Mouse (Mus musculus): ENCODE results near the gene Lpo.
A peak's percentile ranks its signal among the peaks of the same experiment; 100 is the strongest.

The Lpo gene

DNA sequence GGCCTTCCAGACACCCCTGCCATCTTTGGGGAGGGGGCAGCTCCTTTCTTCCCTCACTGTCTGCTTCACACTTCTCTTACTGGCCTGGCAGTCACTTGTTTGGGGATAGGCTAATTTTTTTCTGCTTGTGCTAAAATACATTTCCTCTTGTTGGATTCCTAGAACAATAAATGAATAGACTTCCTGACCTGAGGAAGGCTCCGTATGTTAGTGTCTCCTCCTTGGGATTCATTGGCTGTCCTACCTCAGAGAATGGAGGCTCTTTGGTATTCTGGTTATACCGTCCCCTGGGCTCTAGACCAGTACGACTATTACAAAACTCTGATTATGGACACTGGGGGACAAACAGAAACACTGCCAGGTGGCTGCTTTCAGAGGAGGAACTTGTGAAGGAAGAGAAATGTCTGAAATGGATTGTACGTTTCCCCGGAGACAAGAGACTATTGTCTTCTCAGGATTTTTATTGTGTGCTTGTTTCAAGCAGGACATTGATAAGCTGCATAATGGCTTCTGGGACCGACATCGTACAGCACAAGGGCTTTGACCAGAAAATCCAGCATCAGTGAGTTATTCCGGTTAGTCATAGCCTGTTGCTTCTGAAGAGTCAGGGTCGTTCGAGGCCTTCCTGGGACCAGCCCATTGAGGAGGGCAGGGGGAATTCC lies at the start of gene Lpo:
Lpo (minus strand) TSS at position 51 of the 662 bp plus-strand sequence.
- no peak for DNase-seq (ENCODE audit: low read depth in 2 of 2, low spot score in 2 of 2)

DNA sequence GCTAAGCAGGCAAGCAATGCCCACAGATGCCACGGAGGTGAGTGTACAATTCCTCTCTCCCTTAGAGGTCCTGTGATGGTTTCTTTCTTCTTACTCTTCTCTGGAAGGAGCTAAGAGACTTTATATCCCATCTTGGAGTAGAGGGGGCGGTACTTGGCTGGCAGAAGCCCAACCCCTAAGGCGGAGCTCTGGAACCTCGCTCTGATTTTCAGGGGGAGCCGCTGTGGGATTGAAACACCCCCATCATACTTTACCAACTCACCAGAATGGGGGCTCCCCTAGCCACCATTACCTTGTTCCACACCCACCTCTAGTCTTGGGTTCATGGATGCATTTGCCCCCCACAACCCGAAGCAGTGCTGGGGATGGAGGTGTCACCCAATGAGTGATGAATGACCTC lies 47.3 kb upstream of the Lpo start, which contains the start of gene Epx:
Epx (minus strand) TSS at position 101 of the 400 bp plus-strand sequence.
- DNase-seq (ENCODE audit: low read depth in 2 of 2, low spot score in 2 of 2), result no peak

DNA sequence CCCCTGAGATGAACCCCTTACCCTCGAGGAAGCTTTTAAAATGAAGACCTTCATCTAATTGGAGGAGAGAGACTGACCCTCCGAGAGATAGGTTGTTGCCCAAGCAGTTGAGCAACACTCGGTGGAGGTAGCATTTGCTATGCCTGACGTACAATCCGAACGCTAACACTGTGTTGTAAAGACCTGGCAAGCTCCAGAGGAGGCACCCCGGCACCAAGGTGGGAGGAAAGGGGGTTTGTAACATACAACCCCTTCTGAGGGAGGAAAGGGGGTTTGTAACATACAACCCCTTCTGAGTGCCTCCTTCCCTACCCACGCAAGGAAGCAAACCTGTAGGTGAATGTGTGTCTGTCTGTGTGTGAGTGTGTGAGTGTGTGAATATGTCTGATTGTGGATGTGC lies 43.7 kb upstream of the Lpo start:
- DNase-seq (ENCODE audit: low read depth in 2 of 2, low spot score in 2 of 2), result no peak

DNA sequence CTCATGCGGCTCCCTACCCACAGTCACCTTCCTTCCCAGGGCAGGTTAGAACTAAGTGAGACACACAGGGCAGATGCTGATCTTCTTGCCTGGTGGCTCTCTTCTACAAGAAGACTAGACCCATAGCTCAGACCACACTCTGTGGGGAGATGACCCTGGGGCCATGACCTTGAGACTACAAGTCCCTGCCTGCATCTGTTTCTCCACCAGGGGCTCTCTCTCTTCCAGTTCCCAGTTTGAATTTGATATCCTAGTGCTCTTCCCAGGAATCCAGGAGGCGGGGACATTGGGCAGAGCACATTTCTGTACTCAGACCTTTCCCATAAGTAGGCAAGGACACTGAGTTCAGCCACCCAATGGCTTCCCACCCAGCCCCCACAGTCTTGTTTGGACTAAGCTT lies 42.0 kb upstream of the Lpo start:
- no peak for DNase-seq (ENCODE audit: low read depth in 2 of 2, low spot score in 2 of 2)

DNA sequence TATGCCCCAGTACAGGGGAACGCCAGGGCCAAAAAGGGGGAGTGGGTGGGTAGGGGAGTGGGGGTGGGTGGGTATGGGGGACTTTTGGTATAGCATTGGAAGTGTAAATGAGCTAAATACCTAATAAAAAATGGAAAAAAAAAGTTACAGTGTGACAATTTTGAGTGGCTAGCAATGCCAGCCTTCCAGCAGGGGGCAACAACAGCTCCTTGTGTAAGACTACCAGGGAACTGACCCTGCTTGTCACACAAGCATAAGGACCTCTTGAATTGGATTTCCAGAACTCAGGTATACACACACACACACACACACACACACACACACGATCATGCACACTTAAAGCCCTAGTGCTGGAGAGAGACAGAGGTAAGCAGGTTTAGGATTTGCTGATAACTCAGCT lies 38.8 kb upstream of the Lpo start:
- peak; percentile 13 to 52 for DNase-seq (ENCODE audit: low read depth in 2 of 2, low spot score in 2 of 2)

DNA sequence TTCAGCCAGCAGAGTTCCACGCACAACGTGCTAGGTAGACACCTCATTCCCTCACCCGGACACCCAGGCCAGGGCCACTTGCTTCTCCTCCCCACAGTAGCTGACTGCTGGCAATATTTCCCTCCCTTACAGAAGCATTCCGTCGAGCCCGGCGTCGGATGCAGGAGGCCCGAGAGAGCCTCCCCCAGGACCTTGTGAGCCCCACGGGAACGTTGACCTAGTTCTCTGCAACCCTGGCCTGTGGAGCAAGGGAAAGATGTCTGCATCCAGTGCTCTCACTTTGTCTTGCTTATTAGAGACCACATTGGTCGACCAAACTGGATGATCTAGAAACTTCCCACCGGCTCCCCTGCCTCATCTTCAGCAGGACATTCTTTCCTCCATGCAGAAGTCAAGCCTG lies 34.7 kb upstream of the Lpo start:
- DNase-seq (ENCODE audit: low read depth in 2 of 2, low spot score in 2 of 2), result no peak

DNA sequence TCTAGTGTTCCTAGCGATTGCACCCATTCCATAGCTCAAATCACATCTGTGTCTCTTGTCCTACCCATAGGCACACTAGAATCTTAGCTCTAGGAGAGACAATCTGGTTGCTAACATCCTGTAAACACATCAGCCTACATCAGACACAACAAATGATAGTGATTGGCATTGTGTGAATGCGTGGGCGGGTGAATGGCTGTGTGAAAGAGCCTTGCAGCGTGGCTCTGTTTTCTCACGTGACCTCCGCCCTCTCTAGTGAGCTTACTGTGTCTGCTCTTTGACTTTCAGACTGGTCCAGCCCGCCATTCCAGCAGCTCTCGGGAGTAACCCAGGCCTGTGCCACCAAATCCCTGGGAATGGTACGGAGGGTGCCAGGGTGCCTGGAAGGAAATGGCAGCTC lies 32.3 kb upstream of the Lpo start:
- DNase-seq (ENCODE audit: low read depth in 2 of 2, low spot score in 2 of 2), result no peak

DNA sequence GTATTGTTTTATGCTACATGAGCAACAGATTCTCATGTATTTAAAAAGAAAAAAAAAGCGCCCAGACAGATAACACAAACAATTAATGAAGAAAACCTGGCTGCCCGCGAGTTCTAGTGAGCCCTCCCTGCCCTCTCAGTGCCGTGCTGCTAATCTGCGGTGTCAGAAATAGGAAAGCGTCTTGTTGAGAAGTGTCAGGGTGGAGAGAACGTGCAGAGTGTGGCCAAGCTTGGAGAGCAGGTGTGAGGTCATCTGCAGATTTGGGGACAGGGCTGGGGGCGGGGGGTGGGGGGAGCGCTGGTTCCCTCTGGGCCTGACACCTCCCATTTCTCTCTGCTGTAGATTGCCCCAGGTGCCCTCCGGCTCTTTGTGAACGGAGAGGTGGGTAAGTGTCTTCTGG lies 31.2 kb upstream of the Lpo start:
- no peak for DNase-seq (ENCODE audit: low read depth in 2 of 2, low spot score in 2 of 2)

DNA sequence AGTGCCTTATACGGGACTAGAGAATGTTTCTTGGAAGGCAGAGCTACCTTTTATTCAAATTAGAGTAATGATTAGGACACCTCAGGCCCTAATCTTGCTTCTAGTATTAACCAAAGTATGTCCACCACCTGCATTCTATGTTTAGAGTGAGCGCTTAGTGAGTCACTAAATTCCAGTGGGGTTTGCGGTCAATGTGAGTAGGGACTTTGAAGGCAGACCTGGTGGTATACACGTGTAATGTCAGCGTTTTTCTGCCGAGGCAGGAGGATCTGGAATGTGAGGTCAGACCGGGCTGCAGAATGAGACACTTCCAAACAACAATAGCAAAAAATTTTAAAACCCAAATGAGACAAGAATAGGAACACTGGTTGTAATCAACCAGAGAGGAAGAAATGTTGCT lies 26.5 kb upstream of the Lpo start:
- no peak for DNase-seq (ENCODE audit: low read depth in 2 of 2, low spot score in 2 of 2)

DNA sequence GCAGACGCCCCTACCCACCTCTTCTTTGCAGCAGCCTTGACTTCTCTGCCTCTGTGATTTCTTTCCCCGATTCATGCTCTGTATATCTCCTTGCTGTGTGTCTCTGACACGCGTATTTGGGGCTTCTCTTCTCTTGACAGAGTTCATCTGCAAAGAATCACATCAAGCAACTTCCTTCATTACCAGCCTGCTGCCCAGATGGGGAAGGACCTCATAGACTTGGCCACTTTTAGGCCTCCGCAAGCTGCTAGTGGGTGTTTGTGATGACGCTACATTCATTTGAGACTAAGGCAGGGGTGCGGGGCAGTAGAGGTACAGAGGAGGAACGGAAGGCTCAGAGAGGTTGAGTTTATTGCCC lies 25.5 kb upstream of the Lpo start:
- no peak for DNase-seq (ENCODE audit: low read depth in 2 of 2, low spot score in 2 of 2)

DNA sequence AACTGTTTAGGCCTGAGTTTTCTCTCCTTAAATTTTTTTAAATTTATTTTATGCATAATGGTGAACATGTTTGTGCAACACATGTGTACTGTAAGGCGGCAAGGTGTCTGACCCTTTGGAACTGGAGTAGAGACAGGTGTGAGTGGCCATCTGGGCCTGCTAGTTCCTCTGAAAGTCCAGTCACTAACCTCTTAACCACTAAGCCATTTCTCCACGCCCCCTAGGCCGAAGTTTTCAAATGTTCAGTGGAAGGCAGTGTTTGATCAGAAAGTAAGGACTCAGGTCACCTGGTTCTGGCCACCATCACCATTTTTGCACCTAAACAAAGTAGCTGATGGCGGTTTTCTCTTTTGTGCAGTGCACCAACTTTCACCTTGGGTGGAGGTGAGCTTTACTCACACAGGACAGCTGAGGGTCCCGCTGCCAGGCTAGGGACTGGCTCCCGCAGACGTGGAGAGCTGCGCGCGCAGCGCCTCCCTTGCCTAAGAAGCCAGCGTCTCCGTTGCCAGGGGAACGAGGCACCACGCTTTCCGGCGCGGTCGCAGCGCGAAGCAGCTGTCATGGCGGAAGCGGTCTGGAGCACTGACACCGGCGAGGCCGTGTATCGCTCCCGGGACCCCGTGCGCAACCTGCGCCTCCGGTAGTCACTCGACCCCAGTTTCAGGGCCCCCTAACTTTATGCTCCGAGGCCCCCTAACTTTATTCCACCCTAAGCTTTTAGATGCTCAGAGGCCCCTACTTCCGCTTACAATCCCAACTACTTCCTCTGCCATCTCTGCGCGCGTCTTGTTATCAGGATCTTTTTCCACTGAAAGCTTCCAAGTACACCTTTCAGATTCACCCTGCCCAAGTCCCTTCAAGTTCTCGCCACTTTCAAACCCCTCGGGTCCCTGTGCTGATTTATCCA lies 24.9 kb upstream of the Lpo start, which contains the start of gene Mks1:
Mks1 (plus strand) TSS at position 526 of the 907 bp plus-strand sequence.
- peak; percentile 79 to 87 for DNase-seq (ENCODE audit: low read depth in 2 of 2, low spot score in 2 of 2)

DNA sequence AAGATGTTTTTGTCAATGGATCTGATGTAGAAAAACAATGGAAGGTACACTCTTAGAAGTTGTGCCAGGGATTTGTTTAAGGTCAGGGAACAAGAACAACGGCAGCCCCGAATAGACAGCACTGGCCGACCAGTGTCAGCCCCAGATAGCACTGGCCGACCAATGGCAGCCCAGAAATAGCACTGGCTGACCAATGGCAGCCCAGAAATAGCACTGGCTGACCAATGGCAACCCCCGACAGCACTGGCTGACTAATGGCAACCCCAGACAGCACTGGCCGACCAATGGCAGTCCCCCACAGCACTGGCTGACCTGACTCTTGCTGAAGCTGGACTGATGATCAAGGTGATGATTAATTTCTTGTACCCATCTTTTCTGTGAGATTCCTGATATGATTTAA lies 19.8 kb upstream of the Lpo start:
- DNase-seq (ENCODE audit: low read depth in 2 of 2, low spot score in 2 of 2), result no peak

DNA sequence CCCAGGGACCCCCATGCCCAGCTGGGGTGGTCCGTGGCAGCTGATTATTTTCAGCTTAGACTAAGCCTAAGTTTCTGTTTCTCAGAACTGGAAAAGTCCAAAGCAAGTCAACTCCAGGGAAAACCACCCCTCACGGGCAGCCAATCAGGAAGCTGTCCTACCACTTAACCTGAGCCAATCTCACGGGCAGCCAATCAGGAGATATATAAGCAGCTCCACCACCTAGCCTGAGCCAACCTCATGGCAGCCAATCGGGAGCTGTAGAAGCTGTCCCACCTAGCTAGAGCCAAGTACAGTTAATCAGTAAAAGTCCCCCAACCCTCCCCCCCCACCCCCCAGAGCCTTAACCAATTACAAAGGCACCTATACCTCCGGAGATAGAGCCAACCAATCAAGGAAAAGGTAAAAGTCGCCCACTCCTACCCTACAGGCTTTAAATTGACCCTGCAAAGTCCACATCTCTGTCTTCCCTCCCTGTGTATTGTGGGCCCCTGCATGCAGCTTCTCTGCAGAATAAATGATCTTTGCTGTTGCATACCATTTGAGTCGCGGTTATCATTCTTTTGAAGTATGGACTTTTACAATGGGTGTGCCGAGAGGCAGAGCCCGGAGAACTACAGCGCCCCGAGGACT lies 19.0 kb upstream of the Lpo start:
- DNase-seq (ENCODE audit: low read depth in 2 of 2, low spot score in 2 of 2), result no peak

DNA sequence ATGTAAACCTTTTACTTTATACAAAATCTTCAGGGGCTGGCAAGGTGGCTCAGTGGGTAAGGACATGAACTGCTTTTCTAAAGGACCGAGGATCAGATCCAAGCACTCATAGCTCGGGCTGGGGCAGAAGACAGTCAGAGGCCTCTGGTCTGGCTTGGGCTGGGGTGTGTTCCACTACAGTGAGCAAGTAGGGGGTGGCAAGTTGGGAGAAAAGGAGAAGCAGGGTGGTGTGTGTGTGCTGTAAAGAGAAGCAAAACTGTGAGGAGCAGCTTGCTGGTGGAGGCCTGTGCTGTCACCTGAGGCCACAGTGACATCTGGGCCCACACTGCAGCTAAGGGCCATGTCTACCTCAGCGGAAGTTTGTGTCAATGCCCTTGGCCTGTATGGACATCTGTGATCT lies 13.3 kb upstream of the Lpo start:
- DNase-seq (ENCODE audit: low read depth in 2 of 2, low spot score in 2 of 2), result no peak

DNA sequence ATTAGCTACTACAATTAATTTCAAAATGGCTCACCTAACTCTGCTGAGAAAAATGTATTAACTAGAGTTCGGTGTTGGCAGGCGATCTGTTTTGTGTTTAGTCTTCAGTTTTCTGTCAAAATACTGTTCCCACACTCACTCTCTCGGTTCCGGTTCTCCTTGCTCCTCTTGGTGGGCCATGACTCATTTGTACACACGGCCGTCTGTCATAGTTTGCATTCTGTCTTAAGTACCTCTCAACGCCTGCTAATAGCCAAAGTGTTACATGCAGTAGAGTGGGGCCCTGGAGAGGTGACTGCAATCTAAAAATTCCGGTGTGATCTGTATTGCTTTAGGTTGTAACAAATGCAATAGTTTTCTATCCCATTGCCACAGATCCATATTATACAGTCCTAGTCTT lies 12.6 kb upstream of the Lpo start:
- no peak for DNase-seq (ENCODE audit: low read depth in 2 of 2, low spot score in 2 of 2)

DNA sequence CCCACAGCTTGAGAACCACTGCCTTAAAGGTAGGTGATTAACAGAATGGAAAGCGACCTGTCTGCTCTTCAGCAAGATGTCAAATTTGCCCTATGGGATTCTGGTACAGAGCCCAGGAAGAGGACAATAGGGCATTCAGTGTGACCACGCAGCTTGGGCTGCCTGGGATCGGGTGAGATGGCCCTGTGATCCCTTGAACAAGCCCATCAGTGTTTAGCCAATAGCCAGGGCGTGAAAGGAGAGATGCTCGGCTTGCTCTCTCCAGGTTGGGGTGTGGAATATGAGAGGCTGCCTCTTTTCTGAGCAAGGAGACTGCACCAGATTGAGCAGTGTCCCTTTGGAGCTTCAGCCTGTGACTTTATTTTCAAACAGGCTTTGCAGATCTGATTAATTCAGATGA lies 6.6 kb downstream of the Lpo start:
- no peak for DNase-seq (ENCODE audit: low read depth in 2 of 2, low spot score in 2 of 2)

DNA sequence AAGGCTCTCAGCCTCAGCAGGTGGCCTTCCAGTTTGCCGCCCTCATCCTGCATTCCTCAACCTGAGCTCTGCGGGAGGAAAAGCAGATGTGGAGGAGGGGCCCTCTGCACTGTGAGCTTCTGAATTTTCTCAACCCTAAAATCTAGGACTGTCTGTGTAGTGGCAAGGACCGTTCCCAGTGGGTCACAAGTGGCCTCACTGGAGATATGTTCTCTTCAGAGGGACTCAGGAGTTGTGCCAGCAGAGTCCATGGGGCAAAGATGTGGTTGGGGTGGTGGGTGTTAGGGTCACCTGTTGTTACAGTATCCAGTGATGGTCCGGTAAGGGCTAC lies 10.7 kb downstream of the Lpo start:
- no peak for DNase-seq (ENCODE audit: low read depth in 2 of 2, low spot score in 2 of 2)

DNA sequence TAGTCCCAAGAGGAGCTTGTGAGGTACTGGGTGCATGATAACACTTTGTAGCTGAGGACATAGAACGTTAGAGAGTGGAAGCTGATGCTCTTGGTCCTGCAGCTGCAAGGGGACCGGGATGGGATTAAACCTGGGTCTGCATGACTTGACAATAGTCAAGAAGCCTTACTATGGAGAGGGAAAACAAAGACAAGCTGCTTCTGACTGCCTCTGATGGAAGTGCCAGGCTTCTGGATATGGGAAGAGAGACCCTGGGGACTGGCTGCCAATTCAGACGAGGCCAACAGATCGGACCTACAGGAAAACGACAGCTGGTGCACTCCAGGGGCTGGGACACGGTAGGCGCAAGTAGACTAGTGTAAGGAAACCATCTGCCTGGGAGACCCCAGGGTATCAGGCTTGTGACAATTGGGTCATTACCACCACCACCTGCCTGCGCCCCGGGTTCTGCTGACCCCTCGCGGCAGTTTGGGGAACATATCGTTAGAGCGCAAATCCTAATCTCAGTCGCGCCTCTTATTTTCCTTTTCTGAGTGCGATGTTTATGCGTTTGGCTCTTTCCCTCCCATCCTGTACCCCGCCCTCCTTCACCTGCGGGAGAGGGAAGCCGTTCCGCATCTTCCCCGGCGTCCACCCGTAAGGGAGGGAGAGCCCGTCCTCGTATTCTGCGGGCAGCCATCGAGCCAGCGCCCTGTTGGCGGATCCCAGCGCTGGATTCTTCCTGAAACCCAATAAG lies 11.2 kb downstream of the Lpo start:
- DNase-seq (ENCODE audit: low read depth in 2 of 2, low spot score in 2 of 2), result peak; percentile 20 to 30

DNA sequence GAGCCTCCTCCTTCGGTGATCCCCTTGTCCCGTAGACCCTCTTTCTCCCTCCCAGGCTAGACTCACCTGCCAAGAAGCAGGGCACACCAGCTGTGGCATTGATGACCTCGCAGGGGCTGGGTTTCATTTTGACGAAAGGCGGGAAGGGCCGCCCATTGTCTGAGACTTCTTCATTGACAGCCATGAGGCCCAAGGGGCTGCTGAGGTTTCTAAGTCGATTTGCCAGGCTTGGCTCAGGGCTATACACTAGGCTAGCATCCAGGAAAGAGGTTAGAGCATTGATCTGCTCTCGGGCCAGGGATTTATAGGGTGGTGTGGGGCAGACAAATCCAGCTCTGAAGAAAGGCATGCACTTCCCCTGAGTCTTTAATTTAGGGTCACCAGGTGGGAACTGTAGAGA lies 13.3 kb downstream of the Lpo start:
- DNase-seq (ENCODE audit: low read depth in 2 of 2, low spot score in 2 of 2), result no peak

DNA sequence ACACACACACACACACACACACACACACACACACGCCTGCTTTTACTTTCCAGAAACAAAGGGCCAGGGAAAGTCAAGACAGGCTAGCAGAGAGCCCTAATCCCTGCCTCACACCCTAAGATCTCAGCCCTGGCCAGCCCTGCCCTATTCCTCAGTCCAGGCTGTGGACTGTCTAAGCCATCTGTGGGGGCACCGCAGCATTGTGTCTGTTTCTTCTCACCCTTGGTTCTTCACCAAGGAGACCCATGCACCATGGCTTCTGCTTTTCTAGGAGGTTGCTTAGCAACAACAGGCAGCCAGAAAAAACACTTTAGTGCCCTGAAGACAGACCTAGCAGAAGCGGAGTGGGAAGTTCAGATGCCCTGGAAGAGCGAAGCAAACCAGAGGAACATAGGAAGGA lies 16.7 kb downstream of the Lpo start:
- DNase-seq (ENCODE audit: low read depth in 2 of 2, low spot score in 2 of 2), result no peak

DNA sequence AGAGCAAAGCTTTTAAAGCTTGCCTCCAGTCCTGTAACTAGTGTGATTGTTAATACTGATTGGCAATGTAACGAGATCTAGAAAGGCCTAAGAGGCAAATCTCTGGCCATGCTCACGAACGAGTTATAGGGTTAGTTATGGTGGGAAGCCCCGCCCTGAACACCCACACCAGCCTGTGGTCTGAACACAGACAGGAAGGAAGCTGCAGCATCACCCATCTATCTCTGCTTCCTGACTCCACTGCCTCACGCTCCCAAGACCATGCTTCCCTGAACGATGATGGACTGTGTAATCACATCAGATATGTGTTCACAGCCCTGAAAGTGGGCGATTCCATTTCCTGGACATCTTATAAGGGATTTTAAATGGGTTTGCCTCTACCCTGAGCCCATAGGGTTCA lies 19.9 kb downstream of the Lpo start:
- DNase-seq (ENCODE audit: low read depth in 2 of 2, low spot score in 2 of 2), result peak in 1 of 2 experiments; percentile 16

DNA sequence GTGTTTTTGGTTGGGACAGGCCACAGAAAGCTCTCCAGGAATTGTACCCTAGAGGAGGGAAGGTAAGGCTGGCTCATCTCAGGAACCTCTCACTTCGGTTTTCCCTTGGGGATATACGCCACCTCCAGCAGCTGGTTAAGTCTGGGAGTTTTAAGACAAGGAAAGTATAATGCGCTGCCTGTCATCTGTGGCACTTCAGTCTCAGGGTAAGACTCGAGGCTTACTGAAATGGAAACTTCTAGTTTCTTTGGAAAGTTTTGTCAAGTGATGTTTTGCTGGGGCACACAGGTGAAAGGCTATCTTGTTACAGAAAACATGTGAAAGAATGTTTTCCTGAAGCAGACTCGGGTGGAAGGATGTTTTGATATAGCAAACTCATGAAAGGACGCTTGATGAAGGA lies 20.7 kb downstream of the Lpo start:
- DNase-seq (ENCODE audit: low read depth in 2 of 2, low spot score in 2 of 2), result no peak

All from CD8-positive naive resting alpha-beta T cell, adult 2 months (primary cell).